Mouse (Mus musculus): ENCODE data around the gene Stat2.

Gene Stat2

GRCm38 (mm10) chr10:128270287-128270841, at the start of gene Stat2:
Stat2 (plus strand) TSS chr10:128270559.
- peak; percentile 99 for DNase-seq

- DNase-seq, result no peak
Observed at GRCm38 (mm10) chr10:128221533-128222286, 48.6 kb upstream of the Stat2 start.

GRCm38 (mm10) chr10:128225064-128225463, 45.3 kb upstream of the Stat2 start:
- no peak for DNase-seq

- DNase-seq, result no peak
Observed at GRCm38 (mm10) chr10:128225538-128225937, 44.8 kb upstream of the Stat2 start, which contains the start of gene Mip. Mip (plus strand) TSS chr10:128225838.

GRCm38 (mm10) chr10:128227592-128227991, 42.8 kb upstream of the Stat2 start:
- DNase-seq, result no peak

GRCm38 (mm10) chr10:128228009-128228408, 42.4 kb upstream of the Stat2 start:
- DNase-seq, result no peak

- DNase-seq, result no peak
Observed at GRCm38 (mm10) chr10:128230582-128230981, 39.8 kb upstream of the Stat2 start.

GRCm38 (mm10) chr10:128231146-128231545, 39.2 kb upstream of the Stat2 start:
- DNase-seq, result peak; percentile 28

- peak; percentile 90 for DNase-seq
Observed at GRCm38 (mm10) chr10:128231697-128232419, 38.5 kb upstream of the Stat2 start, which contains the start of gene Timeless. Timeless (plus strand) TSS chr10:128232065.

GRCm38 (mm10) chr10:128232420-128232985, 37.9 kb upstream of the Stat2 start:
- peak; percentile 93 for DNase-seq

- no peak for DNase-seq
Observed at GRCm38 (mm10) chr10:128236321-128236720, 34.0 kb upstream of the Stat2 start.

GRCm38 (mm10) chr10:128237807-128238480, 32.4 kb upstream of the Stat2 start:
- DNase-seq, result no peak

GRCm38 (mm10) chr10:128239140-128239539, 31.2 kb upstream of the Stat2 start:
- no peak for DNase-seq

- no peak for DNase-seq
Observed at GRCm38 (mm10) chr10:128240131-128240530, 30.2 kb upstream of the Stat2 start.

GRCm38 (mm10) chr10:128243252-128243651, 27.1 kb upstream of the Stat2 start:
- no peak for DNase-seq

- no peak for DNase-seq
Observed at GRCm38 (mm10) chr10:128244121-128244520, 26.2 kb upstream of the Stat2 start.

GRCm38 (mm10) chr10:128247020-128247732, 23.2 kb upstream of the Stat2 start:
- DNase-seq, result peak; percentile 18

- no peak for DNase-seq
Observed at GRCm38 (mm10) chr10:128250565-128250964, 19.8 kb upstream of the Stat2 start.

GRCm38 (mm10) chr10:128253677-128254255, 16.6 kb upstream of the Stat2 start, which contains the start of gene Apon:
Apon (plus strand) TSS chr10:128254096.
- DNase-seq, result no peak

GRCm38 (mm10) chr10:128255925-128256324, 14.4 kb upstream of the Stat2 start:
- DNase-seq, result no peak

GRCm38 (mm10) chr10:128256328-128256727, 14.0 kb upstream of the Stat2 start:
- DNase-seq, result no peak

GRCm38 (mm10) chr10:128258953-128259352, 11.4 kb upstream of the Stat2 start:
- no peak for DNase-seq

All from embryo, embryonic 11 days (tissue).